Mouse (Mus musculus): Measurements from ENCODE around the gene Kcnj14. TPM values are rescaled to one million over a fixed set of nuclear protein-coding genes. Genes with fewer than 3 reads are reported as not detected.

Gene Kcnj14
- not detected for polyA plus RNA-seq (2015; fragmentation: Illumina TruSeq; extraction: RNeasy Lipid Tissue Mini Kit (QIAGEN cat#74804); ENCODE audit: insufficient read depth, low replicate concordance)

DNA sequence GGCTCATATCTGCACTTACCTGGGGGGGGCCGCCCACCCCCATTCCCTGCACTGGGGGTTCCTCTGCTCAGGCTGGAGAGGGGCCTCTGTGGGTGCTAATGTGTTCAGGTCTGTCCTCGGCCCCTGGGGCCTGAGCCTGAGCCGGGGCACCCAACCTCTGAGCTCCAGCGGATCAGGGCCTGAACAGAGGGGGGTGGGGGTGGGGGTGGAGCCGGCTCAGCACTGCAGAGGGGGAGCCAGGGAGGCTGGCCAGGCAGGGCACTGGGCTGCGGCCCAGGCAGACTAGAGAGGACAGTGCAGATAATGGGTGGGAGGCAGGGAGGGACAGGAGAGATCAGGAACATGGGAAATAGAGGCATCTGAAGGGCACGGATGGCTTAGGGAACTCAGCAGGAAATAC lies at the start of gene Kcnj14:
Gene Kcnj14, minus strand, starts transcription at position 185 of the 400 bp plus-strand sequence.

DNA sequence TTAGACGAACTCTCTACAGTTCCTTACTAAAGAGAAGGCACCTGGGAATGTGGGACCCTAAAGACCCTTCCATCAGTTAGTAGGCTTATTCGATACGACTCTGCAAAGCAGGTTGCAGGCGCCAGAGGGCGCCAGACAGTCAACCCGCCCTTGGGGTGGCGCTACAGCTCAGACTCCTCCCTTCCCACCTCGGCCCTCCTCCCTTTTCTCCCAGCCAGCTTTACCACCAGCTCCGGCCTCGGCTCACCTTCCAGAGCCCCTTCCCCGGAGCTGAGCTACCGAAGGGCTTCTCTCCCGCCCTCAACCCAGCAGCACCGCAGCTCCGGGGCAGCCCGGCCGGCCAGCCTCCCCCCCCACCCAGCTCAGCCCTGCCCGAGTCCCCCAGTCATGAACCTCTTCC lies 48.0 kb upstream of the Kcnj14 start, which contains the start of gene Kdelr1:
Gene Kdelr1, plus strand, starts transcription at position 149 of the 400 bp plus-strand sequence.

DNA sequence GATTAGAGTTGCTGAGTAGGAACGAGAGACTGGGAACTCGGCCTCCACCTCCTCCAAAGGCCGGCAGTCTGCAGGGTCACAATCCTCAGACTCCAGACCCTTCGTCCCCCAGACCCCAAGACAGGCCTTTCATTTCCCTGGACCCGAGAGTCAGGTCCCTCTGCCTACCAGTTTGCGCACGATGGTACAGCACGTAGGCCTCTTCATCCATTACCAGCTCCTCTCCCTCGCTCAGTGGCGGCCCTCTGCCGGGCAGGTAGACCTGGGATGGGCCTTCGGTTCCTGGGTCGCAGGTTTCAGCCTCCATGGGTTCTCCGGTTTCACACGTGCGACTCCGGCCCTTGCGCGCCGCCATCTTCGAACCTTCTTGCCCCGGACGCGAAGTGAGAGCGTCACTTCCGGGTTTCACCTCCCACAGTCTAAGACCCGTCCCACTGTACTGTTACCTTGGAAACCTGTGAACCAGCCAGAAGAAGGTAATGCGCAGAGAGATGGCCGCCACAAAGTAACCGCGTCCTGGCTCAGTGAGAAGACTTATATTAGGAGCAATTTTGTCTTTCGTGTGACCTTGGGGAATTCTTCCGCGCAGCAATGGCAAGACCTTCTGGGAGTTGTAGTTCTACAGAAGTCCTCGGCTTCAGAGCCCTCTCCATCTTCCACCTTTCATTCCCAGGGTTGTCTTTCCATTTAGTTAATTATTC lies 6.0 kb upstream of the Kcnj14 start, which contains the start of gene Grwd1:
Gene Grwd1, minus strand, starts transcription at position 518 of the 701 bp plus-strand sequence.

DNA sequence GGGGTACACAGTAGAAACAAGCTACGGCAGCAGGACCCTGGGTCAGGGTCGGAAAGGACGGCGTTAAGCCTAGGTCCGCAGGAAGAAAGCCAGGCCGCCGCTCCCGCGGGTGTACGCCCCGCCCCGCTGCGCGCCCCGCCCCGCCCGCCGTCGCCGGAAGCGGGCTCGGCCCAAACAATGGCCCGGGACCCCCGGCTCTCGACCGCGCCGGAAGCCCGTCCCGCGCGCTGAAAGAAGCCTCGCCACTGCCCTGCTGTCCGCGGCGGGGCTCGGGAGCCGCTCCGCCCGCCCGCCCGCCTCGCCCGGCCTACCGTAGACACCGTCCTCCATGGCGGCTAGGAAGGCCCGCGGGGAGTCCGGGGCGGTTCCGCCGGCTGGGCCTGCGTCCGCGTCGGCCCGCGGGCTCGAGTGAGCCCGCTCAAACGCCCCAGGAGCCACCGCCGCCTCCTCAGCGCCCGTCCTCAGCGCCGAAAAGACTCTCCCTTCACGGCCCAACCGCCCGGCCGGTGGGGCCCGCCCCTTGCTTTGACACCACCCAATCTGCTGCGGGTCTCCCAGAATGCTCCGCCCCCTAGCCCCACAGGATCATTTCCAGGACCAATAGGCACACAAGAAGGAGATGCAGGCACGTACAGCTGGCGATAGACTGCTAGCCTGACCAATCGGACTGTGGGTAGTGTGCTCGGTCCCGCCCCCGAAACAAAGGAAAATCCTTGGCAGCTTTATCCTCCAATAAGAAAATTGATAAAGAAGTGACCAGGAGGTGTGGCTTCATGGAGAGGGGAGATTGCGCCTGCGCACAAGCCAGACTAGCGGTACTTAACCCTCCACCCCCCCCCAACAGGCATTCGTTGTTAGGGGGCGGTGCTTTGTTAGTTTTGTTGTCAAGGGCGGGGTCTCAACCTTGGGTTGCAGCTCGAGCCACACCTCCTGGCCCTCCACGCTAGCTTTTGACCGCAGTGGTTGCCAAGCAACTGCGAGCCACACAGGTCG lies 10.5 kb downstream of the Kcnj14 start, which contains the start of gene Cyth2:
Gene Cyth2, minus strand, starts transcription at position 795 of the 993 bp plus-strand sequence.

DNA sequence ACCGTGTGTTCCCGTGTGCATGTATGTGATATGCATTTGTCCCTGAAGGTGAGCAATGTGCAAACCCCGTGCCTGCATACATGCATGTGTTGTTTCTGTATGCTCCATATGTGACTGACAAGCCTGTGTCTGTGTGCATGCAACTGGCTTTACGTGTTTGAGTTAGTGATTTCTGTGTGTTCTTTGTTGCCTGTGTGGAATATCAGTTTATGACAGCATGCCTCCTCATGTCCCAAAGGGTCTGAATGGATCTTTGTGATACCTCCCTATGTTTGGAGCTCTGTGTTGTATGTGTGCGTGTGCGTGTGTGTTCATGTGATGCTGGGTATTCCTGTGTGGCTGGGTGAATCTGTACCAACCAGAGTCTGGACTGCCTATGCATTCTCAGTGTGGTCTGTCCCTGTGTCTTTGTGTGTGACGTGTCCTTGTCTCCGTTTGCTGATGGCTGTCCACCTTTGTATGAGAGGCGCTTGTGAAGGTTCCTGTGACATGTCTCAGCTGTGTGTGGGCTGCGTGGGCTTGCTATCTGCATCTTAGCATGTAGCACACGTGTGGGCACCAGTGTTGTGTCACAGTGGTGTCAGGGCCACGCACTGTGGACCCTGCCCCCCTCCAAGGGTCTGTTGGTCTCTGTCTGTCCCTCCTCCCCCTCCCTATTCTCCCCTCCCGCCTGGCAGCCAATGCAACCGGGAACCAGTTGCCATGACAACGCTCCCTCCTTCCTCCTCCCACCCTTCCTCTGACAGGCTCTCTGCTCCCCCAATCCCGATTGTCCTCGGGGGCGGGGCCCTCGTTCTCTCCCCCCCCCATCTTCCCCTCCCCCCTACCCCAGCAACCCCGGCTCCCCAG lies 39.8 kb downstream of the Kcnj14 start, which contains the start of gene Sult2b1:
Gene Sult2b1, minus strand, starts transcription at position 146 of the 849 bp plus-strand sequence.

DNA sequence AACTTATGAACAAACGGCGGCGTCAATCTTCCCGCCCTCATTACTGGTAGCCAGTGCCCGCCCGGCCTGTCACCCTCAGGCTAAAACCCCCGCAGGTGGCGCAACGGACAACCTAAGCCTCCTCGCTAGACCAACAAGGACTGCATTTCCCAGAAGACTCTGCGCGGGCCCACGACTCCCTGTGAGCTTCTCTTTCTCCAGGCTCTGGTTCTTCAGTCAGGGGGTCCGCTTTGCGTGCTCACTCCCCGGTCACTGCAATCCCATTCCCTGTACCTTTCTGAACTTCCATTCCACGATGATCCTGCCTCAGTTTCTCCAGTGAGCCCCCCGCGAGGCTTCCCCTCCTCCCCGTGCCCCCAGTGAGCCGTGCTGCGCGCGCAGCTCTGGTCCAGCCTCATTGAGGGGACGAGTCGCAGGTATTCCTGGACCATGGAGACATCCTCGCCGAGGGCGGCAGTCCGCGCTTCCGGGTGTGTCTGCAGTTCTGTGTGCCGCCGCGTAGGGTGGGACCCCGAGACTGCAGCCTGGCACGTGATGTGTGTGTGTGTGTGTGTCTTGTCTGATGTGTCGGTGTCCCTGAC lies 41.0 kb downstream of the Kcnj14 start, which contains the start of gene Lmtk3:
Gene Lmtk3, plus strand, starts transcription at position 228 of the 581 bp plus-strand sequence.

Other genes starting within 250 kb of the Kcnj14 start
- not detected for gene Fgf21, start 209.3 kb downstream of the Kcnj14 start, polyA plus RNA-seq (2015; fragmentation: Illumina TruSeq; extraction: RNeasy Lipid Tissue Mini Kit (QIAGEN cat#74804); ENCODE audit: insufficient read depth, low replicate concordance)
- gene Fut1, start 207.5 kb downstream of the Kcnj14 start, polyA plus RNA-seq (2015; fragmentation: Illumina TruSeq; extraction: RNeasy Lipid Tissue Mini Kit (QIAGEN cat#74804); ENCODE audit: insufficient read depth, low replicate concordance) = 0.51 TPM
- gene Izumo1, start 203.0 kb downstream of the Kcnj14 start, polyA plus RNA-seq (2015; fragmentation: Illumina TruSeq; extraction: RNeasy Lipid Tissue Mini Kit (QIAGEN cat#74804); ENCODE audit: insufficient read depth, low replicate concordance) = 0.46 TPM
- gene Rasip1, start 197.3 kb downstream of the Kcnj14 start, polyA plus RNA-seq (2015; fragmentation: Illumina TruSeq; extraction: RNeasy Lipid Tissue Mini Kit (QIAGEN cat#74804); ENCODE audit: insufficient read depth, low replicate concordance) = 2.6 TPM
- gene Mamstr, start 184.8 kb downstream of the Kcnj14 start, polyA plus RNA-seq (2015; fragmentation: Illumina TruSeq; extraction: RNeasy Lipid Tissue Mini Kit (QIAGEN cat#74804); ENCODE audit: insufficient read depth, low replicate concordance) = 1.0 TPM
- gene Fut2, start 158.4 kb downstream of the Kcnj14 start, polyA plus RNA-seq (2015; fragmentation: Illumina TruSeq; extraction: RNeasy Lipid Tissue Mini Kit (QIAGEN cat#74804); ENCODE audit: insufficient read depth, low replicate concordance) = not detected
- not detected for gene Ntn5, start 140.8 kb downstream of the Kcnj14 start, polyA plus RNA-seq (2015; fragmentation: Illumina TruSeq; extraction: RNeasy Lipid Tissue Mini Kit (QIAGEN cat#74804); ENCODE audit: insufficient read depth, low replicate concordance)
- 0.12 TPM for gene Sec1, start 130.4 kb downstream of the Kcnj14 start, polyA plus RNA-seq (2015; fragmentation: Illumina TruSeq; extraction: RNeasy Lipid Tissue Mini Kit (QIAGEN cat#74804); ENCODE audit: insufficient read depth, low replicate concordance)
- gene Car11, start 124.9 kb downstream of the Kcnj14 start, polyA plus RNA-seq (2015; fragmentation: Illumina TruSeq; extraction: RNeasy Lipid Tissue Mini Kit (QIAGEN cat#74804); ENCODE audit: insufficient read depth, low replicate concordance) = 0.83 TPM
- 14.8 TPM for gene Dbp, start 119.7 kb downstream of the Kcnj14 start, polyA plus RNA-seq (2015; fragmentation: Illumina TruSeq; extraction: RNeasy Lipid Tissue Mini Kit (QIAGEN cat#74804); ENCODE audit: insufficient read depth, low replicate concordance)
- 565 TPM for gene Rpl18, start 109.3 kb downstream of the Kcnj14 start, polyA plus RNA-seq (2015; fragmentation: Illumina TruSeq; extraction: RNeasy Lipid Tissue Mini Kit (QIAGEN cat#74804); ENCODE audit: insufficient read depth, low replicate concordance)
- 5.7 TPM for gene Sphk2, start 106.8 kb downstream of the Kcnj14 start, polyA plus RNA-seq (2015; fragmentation: Illumina TruSeq; extraction: RNeasy Lipid Tissue Mini Kit (QIAGEN cat#74804); ENCODE audit: insufficient read depth, low replicate concordance)
- 0.17 TPM for gene Fam83e, start 103.6 kb downstream of the Kcnj14 start, polyA plus RNA-seq (2015; fragmentation: Illumina TruSeq; extraction: RNeasy Lipid Tissue Mini Kit (QIAGEN cat#74804); ENCODE audit: insufficient read depth, low replicate concordance)
- not detected for gene Spaca4, start 99.0 kb downstream of the Kcnj14 start, polyA plus RNA-seq (2015; fragmentation: Illumina TruSeq; extraction: RNeasy Lipid Tissue Mini Kit (QIAGEN cat#74804); ENCODE audit: insufficient read depth, low replicate concordance)
- not detected for gene Lmtk3, start 41.0 kb downstream of the Kcnj14 start, polyA plus RNA-seq (2015; fragmentation: Illumina TruSeq; extraction: RNeasy Lipid Tissue Mini Kit (QIAGEN cat#74804); ENCODE audit: insufficient read depth, low replicate concordance)
- gene Sult2b1, start 40.1 kb downstream of the Kcnj14 start, polyA plus RNA-seq (2015; fragmentation: Illumina TruSeq; extraction: RNeasy Lipid Tissue Mini Kit (QIAGEN cat#74804); ENCODE audit: insufficient read depth, low replicate concordance) = 0.25 TPM
- 52.5 TPM for gene Cyth2, start 10.2 kb downstream of the Kcnj14 start, polyA plus RNA-seq (2015; fragmentation: Illumina TruSeq; extraction: RNeasy Lipid Tissue Mini Kit (QIAGEN cat#74804); ENCODE audit: insufficient read depth, low replicate concordance)
- 9.6 TPM for gene Grwd1, start 6.2 kb upstream of the Kcnj14 start, polyA plus RNA-seq (2015; fragmentation: Illumina TruSeq; extraction: RNeasy Lipid Tissue Mini Kit (QIAGEN cat#74804); ENCODE audit: insufficient read depth, low replicate concordance)
- gene Kdelr1, start 48.0 kb upstream of the Kcnj14 start, polyA plus RNA-seq (2015; fragmentation: Illumina TruSeq; extraction: RNeasy Lipid Tissue Mini Kit (QIAGEN cat#74804); ENCODE audit: insufficient read depth, low replicate concordance) = 76.4 TPM
- gene Grin2d, start 53.6 kb upstream of the Kcnj14 start, polyA plus RNA-seq (2015; fragmentation: Illumina TruSeq; extraction: RNeasy Lipid Tissue Mini Kit (QIAGEN cat#74804); ENCODE audit: insufficient read depth, low replicate concordance) = 0.11 TPM
- not detected for gene Syngr4, start 71.9 kb upstream of the Kcnj14 start, polyA plus RNA-seq (2015; fragmentation: Illumina TruSeq; extraction: RNeasy Lipid Tissue Mini Kit (QIAGEN cat#74804); ENCODE audit: insufficient read depth, low replicate concordance)
- 2.7 TPM for gene Tmem143, start 72.2 kb upstream of the Kcnj14 start, polyA plus RNA-seq (2015; fragmentation: Illumina TruSeq; extraction: RNeasy Lipid Tissue Mini Kit (QIAGEN cat#74804); ENCODE audit: insufficient read depth, low replicate concordance)
- gene Emp3, start 96.6 kb upstream of the Kcnj14 start, polyA plus RNA-seq (2015; fragmentation: Illumina TruSeq; extraction: RNeasy Lipid Tissue Mini Kit (QIAGEN cat#74804); ENCODE audit: insufficient read depth, low replicate concordance) = 90.7 TPM
- 2.7 TPM for gene Ccdc114, start 99.3 kb upstream of the Kcnj14 start, polyA plus RNA-seq (2015; fragmentation: Illumina TruSeq; extraction: RNeasy Lipid Tissue Mini Kit (QIAGEN cat#74804); ENCODE audit: insufficient read depth, low replicate concordance)
- gene Abcc6, start 205.5 kb upstream of the Kcnj14 start, polyA plus RNA-seq (2015; fragmentation: Illumina TruSeq; extraction: RNeasy Lipid Tissue Mini Kit (QIAGEN cat#74804); ENCODE audit: insufficient read depth, low replicate concordance) = not detected
- 17.6 TPM for gene Nomo1, start 208.9 kb upstream of the Kcnj14 start, polyA plus RNA-seq (2015; fragmentation: Illumina TruSeq; extraction: RNeasy Lipid Tissue Mini Kit (QIAGEN cat#74804); ENCODE audit: insufficient read depth, low replicate concordance)